Mouse (Mus musculus): ENCODE data around the gene Zfp609.

- TF ChIP-seq CTCF (IDR thresholded peaks at IDR 0.05; ENCODE audit: low read depth, low read length) = no peak
- no peak for TF ChIP-seq POLR2A (IDR thresholded peaks at IDR 0.05; ENCODE audit: extremely low read depth, insufficient read depth, low read length)
Measured at GRCm38 (mm10) chr9:65684704-65685103, 142.7 kb downstream of the Zfp609 start.
